Mouse (Mus musculus) layer of hippocampus, adult 9-10 months (tissue): ENCODE data around the gene Mindy4.

Experiments used
- DNase-seq: peaks from one replicate; pipeline ENCODE4 v3.0.0; 2022; ENCODE audit warnings: low spot score

Gene Mindy4

GRCm38 (mm10) chr6:55341688-55342087 lies 138.5 kb downstream of the Mindy4 start:
- DNase-seq: no peak

- DNase-seq: no peak
Observed at GRCm38 (mm10) chr6:55342328-55342727, 139.1 kb downstream of the Mindy4 start.

GRCm38 (mm10) chr6:55343446-55343845 lies 140.3 kb downstream of the Mindy4 start:
- DNase-seq: no peak

- DNase-seq: no peak
Observed at GRCm38 (mm10) chr6:55344291-55345016, 141.3 kb downstream of the Mindy4 start.

- DNase-seq: no peak
Observed at GRCm38 (mm10) chr6:55345264-55345663, 142.1 kb downstream of the Mindy4 start.

- DNase-seq: no peak
Observed at GRCm38 (mm10) chr6:55346491-55346890, 143.3 kb downstream of the Mindy4 start.

GRCm38 (mm10) chr6:55347711-55348571 lies 144.8 kb downstream of the Mindy4 start:
- DNase-seq: no peak

- no peak for DNase-seq
Observed at GRCm38 (mm10) chr6:55349231-55349630, 146.0 kb downstream of the Mindy4 start.

GRCm38 (mm10) chr6:55350383-55350952 lies 147.3 kb downstream of the Mindy4 start:
- no peak for DNase-seq

- no peak for DNase-seq
Observed at GRCm38 (mm10) chr6:55351712-55352111, 148.5 kb downstream of the Mindy4 start.

- DNase-seq: no peak
Observed at GRCm38 (mm10) chr6:55353711-55354445, 150.7 kb downstream of the Mindy4 start.

- no peak for DNase-seq
Observed at GRCm38 (mm10) chr6:55354456-55355117, 151.4 kb downstream of the Mindy4 start.

- DNase-seq: no peak
Observed at GRCm38 (mm10) chr6:55355575-55355974, 152.4 kb downstream of the Mindy4 start.

GRCm38 (mm10) chr6:55356017-55356703 lies 153.0 kb downstream of the Mindy4 start:
- no peak for DNase-seq

GRCm38 (mm10) chr6:55356976-55357635 lies 153.9 kb downstream of the Mindy4 start:
- no peak for DNase-seq

GRCm38 (mm10) chr6:55357636-55358031 lies 154.5 kb downstream of the Mindy4 start:
- DNase-seq: no peak

- DNase-seq: no peak
Observed at GRCm38 (mm10) chr6:55358731-55359143, 155.6 kb downstream of the Mindy4 start.

GRCm38 (mm10) chr6:55362663-55363062 lies 159.5 kb downstream of the Mindy4 start:
- no peak for DNase-seq

- no peak for DNase-seq
Observed at GRCm38 (mm10) chr6:55367126-55367525, 163.9 kb downstream of the Mindy4 start.
